Mouse (Mus musculus) testis, postnatal 14 days (tissue): ENCODE data around the gene Rps15.

Source experiments
- DNase-seq: peaks from one replicate; pipeline ENCODE4 v3.0.0; 2021; ENCODE audit warnings: low spot score

Gene Rps15

GRCm38 (mm10) chr10:80341491-80342304 is 49.4 kb downstream of the Rps15 start:
- no peak for DNase-seq

- DNase-seq, result no peak
Observed at GRCm38 (mm10) chr10:80342305-80342748, 50.1 kb downstream of the Rps15 start.

- peak; percentile 73 for DNase-seq
Observed at GRCm38 (mm10) chr10:80342749-80343424, 50.6 kb downstream of the Rps15 start.

- DNase-seq, result no peak
Observed at GRCm38 (mm10) chr10:80343425-80343895, 51.2 kb downstream of the Rps15 start.
